Mouse (Mus musculus): Measurements from ENCODE around the gene Hist1h4a.
"Not testable (repeated sequence)": the region's sequence is repeated elsewhere in the genome, so short reads cannot be mapped to it uniquely, and the experiment has no call there.

Hist1h4a gene

DNA sequence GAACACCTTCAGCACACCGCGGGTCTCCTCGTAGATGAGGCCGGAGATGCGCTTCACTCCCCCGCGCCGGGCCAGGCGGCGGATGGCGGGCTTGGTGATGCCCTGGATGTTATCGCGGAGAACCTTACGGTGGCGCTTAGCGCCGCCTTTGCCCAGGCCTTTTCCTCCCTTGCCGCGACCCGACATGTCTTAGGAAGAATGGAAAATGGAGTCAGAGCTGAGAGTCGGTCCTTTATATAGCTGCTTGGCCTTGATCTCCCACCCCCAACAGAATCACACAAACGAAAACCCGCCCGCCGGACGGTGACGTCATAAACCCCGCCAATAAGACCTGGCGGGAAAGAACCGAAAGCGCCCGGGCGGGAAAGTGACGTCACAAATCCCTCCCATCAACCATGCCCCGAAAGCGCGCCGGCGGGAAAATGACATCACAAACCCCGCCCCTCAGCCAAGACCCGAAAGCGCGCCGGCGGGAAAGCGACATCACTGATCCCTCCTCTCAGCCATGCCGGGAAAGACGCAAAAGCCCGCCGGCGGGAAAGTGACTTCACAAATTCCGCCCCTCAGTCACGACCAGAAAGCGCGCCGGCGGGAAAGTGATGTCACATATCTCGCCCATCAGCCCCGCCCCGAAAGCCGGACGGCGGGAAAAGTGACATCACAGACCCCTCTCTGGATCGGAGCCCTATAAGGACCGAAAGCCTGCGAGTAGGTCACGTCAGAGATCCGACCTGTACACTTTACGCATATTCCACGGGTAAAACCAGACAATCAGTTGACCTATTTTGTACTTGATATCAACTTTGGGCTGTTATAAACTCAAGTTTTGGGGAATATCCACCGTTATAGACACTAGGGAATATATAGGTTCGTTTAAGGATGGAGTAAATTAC lies at the start of gene Hist1h4a:
Gene Hist1h4a (minus strand): TSS at position 259 of the 893 bp plus-strand sequence.
- peak; percentile 99 for DNase-seq (ENCODE audit: low spot score in 2 of 2)

DNA sequence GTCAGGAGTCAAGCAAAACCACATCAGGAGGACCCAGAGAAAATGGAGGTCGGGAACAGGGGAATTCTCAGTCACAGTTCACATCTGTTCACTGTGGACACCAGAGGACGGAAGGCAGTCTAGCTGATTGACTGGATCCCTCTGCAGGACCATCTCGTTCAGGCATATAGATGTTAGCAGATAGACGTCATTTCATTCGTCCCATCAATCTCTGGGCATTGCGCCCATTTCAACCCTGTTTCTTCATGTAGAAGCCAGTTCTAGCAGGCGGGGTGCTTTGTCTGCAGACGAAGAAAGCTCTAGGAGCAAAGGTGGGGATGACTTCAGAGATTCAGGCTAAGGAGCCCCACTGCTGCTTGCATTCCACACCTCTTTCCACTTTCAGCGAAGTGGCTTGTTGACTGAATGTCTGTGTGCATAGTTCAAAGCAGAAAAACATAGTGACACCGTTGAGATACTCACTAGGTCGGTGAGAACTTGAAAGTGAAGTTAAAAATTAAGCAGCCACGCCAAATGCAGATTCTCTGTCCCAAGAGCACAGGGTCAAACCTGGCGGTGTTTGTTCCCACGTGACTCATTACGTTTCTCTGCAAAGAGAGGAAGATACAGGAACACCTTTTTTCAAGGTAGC lies 45.5 kb upstream of the Hist1h4a start, which contains the start of gene Slc17a2:
Gene Slc17a2 (plus strand): TSS at position 572 of the 631 bp plus-strand sequence.
- no peak for DNase-seq (ENCODE audit: low spot score in 2 of 2)

DNA sequence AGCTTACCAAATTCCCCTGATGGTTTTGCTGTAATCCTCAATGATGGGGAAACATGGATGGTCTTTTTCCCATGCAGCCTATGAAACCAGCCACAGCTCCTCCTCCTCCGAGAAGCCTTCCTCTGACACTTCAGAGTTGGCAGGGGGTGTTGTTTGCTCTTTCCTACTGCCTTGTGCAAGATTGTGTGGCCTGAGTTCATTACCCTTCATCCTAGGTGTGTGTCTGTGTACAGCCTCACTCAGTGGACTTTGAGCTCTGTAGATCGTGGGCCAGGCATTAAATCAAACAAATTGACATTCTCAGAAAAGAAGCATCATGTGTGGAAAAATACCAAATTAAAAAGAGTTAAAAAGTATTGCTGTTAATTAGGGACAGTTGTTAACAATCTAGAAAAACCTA lies 43.5 kb upstream of the Hist1h4a start:
- DNase-seq (ENCODE audit: low spot score in 2 of 2), result no peak

DNA sequence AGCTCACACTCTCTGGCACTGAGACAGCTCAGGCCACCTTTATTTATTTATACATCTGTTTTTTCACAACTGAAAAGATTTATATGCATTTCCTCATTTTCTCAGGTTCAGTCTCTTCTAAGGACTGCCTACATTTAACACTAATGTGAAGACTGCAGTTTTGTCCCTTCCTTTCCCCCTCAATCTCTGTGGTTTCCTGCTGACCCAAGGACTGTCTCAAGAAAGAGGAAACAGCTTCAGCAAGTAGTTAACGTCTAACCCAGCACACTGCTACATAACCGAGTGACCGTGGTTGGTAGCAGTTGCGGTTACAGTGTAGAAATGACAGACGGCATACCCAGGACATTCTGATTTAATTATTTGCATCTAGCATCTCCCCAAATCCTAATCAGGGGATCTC lies 38.4 kb upstream of the Hist1h4a start:
- DNase-seq (ENCODE audit: low spot score in 2 of 2), result no peak

DNA sequence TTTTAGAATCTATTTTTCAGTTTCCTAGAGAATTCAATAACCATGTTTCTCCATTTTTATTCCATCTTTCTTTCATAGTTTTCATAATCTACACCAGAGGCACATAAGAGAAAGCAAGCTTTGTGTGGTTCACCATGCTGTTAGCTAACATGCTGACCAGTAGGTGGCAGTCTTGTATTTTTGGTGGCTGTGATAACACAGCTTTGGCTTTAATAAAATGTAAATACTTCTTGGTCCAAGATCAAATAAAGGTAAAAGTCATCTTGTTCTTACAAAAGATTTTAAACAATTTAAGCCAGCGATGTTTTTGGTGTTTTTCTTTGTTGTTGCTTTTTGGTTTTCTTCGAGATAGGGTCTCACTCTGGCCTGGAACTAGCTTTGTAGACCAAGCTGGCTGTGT lies 31.5 kb upstream of the Hist1h4a start:
- peak in 1 of 2 experiments; percentile 63 for DNase-seq (ENCODE audit: low spot score in 2 of 2)

DNA sequence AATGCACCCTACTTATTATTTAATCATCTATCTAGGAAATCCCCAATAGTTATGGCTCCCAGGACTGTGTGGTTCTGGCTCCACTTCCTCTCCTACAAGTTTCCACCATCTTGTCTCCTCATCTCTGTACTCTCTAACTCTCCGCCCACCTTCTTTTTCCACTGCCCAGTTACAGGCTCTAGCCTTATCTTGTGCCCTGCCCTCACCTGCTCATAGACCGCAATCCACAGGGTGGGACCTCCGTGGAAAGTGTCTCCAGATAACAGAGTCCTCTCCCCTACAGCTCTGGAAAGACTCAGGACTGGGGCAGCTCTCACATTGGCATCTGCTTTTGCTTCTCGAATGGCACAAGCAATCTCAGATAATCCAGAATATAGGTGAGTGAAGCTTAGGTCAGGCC lies 18.0 kb upstream of the Hist1h4a start:
- no peak for DNase-seq (ENCODE audit: low spot score in 2 of 2)

DNA sequence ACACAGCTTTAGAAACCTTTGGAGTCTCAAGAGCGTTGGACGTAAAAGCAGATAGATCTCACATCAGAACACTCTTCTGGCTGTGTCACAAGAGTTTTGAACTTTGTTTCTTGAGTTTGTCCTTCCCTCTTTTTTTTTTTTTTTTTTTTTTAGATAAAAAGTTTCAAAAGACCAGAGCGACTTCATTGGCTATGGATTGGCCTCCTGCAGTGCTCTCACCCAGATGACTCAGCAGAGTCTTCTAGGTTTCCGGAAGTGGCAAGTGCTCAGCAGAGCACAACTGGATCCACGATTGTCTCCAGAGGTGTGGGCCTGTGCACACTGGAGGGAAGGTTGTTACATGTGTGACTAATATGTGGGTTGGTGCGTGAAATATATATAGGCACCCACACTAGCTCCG lies 17.3 kb upstream of the Hist1h4a start:
- DNase-seq (ENCODE audit: low spot score in 2 of 2), result no peak

DNA sequence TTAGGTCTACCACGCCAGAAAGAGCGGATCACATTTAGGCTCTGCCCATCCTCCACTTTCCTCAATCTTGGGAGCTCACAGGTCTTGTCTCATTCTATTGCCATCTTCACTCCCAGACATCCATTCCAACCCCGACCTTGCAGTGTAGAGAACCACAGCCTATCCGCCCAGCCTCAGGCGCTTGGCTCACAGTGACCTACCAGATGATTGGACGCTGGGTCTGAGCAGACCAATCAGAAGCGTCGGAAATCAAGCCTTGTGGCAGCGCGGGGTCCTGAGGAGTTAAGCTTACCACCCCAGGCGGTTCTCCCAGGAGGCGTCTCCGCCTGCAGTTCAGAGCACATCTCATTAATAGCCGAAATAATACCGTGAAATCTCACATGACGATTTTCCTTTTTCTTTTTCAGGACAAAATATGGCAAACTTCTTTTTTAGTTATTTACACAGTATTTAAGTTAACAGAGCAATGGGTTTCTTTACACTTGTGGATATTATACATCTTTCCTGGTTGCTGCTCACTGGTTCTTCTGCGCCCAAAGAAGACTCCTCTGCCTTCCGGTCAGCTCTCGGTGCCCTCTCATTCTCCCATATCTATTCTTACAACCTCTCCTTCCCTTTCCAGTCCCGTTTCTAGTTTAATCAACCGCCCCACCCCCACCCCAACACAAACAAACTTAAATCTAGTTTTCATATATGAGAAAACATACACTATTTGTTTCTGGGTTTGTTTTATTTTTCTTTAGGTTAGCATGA lies 11.7 kb upstream of the Hist1h4a start:
- no peak for DNase-seq (ENCODE audit: low spot score in 2 of 2)

DNA sequence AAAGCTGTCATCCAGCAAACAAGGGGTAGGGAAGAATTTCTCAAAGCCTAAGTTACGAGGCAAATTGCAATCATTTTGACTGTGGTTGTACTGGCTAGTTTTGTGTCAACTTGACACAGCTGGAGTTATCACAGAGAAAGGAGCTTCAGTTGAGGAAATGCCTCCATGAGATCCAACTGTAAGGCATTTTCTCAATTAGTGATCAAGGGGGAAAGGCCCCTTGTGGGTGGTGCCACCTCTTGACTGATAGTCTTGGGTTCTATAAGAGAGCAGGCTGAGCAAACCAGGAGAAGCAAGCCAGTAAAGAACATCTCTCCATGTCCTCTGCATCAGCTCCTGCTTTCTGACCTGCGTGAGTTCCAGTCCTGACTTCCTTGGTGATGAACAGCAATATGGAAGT lies 8.6 kb upstream of the Hist1h4a start, which contains the start of gene Trim38:
Gene Trim38 (plus strand): TSS at position 301 of the 400 bp plus-strand sequence.
- not testable (repeated sequence) for DNase-seq (ENCODE audit: low spot score in 2 of 2)

DNA sequence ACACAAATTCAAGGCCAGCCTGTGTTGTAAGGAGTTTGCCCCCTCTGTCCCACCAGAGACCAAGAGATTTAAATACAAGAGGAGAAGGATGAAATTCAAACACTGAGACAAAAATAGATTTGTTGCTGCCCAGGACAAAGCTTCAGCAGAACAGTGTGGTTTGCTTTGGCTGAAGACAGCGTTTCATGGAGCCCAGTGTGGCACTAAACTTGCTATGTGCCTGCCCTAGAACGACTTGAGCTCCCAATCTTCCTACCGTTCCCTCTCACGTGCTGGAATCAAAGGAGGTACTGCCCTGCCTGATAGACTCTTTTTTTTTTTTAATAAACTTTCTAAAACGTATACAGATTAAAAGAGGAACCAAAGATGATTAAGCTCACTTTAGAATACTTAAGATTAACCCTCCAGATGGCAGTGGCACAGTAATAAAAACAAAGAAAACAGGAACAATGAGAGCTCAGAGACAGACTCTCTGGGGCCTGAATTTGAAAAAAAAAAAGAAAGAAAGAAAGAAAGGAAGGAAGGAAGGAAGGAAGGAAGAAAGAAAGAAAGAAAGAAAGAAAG lies 7.9 kb upstream of the Hist1h4a start:
- DNase-seq (ENCODE audit: low spot score in 2 of 2), result no peak

DNA sequence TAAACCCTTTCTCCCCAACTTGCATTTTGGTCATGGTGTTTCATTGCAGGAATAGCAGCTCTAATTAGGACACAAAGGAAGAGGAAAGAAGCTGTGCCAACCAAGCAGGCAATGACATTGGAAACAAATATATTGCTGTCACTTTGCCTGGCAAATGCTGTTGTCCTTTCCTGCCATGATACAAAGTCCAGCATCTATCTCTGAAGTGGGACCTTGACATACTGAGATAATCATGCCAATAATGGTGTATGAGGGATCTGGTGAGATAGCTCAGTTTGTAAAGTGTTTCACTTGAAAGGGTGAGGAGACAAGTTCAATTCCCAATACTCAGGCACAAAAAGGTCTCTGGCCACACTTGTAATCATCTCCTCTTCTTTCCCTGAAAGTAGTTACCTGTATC lies 5.7 kb upstream of the Hist1h4a start:
- no peak for DNase-seq (ENCODE audit: low spot score in 2 of 2)

DNA sequence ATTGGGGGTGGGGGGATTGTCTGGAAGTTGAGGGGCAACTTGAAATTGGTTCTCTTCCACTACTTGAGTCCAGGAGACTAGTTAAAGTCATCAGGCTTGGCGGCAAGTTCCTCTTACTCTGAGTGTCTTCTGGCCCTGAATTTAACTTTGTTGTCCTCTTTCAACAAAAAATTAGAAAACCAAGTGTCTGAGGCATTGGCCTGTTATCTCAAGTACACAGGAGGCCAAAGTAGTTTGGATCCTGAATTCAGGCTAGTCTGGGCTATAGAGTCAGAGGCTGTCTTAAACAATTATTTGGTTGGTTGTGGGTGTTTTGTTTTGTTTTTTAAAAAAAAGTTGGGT lies 4.1 kb upstream of the Hist1h4a start:
- DNase-seq (ENCODE audit: low spot score in 2 of 2), result no peak

DNA sequence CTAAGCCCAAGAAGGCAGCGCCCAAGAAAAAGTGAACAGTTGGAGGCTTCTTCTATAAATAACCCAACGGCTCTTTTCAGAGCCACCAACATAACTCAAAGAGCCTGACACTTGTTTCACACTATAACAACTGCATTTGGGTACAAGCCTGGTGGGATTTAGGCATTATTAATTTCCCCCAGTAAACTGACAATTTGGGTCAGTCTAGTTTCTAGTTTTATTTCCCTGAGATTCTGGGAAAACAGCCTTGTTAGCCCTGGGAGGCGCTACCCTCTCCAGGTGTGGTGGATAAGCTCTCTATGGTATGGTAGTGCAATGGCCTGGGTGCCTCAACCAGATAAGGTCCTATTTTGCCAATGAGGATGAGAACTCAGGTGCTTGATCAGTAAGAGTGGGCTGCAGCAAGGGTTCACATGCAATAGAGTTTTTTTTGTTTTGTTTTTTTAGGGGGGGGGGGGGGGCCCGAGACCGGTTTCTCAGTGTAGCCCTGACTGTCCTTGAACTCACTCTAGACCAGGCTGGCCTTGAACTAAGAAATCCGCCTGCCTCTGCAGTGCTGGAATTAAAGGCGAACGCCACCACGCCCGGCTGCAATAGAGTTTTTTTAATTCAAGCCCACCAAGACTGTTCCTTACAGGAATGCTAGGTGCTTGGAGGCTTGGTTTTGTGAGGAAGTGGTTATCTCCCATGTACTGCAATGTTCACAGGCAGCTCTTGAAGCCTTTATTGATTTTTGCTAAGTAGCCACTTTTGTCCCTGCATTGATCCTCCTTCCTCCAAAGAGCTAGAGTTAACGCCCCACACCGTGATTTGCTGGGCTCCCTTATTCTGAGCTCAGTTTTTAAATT lies 3.5 kb upstream of the Hist1h4a start:
- DNase-seq (ENCODE audit: low spot score in 2 of 2), result no peak

DNA sequence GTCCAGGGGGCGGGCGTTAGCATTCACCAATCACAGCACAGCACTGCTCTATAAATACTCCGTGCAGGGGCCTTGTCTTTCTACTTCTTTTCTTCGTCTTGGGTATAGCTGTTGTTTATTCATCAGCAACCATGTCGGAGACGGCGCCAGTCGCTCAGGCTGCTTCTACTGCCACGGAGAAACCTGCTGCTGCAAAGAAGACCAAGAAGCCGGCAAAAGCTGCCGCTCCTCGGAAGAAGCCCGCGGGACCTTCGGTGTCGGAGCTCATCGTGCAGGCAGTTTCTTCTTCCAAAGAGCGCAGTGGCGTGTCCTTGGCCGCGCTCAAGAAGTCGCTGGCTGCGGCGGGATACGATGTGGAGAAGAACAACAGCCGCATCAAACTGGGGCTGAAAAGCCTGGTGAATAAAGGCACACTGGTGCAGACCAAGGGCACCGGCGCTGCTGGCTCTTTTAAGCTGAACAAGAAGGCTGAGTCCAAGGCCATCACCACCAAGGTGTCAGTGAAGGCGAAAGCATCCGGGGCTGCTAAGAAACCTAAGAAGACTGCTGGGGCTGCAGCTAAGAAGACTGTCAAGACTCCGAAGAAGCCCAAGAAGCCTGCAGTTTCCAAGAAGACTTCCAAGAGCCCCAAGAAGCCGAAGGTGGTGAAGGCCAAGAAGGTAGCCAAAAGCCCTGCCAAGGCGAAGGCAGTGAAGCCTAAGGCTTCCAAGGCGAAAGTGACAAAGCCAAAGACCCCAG lies 2.7 kb upstream of the Hist1h4a start, which contains the start of gene Hist1h1a:
Gene Hist1h1a (plus strand): TSS at position 81 of the 738 bp plus-strand sequence.
- peak; percentile 89 to 92 for DNase-seq (ENCODE audit: low spot score in 2 of 2)

DNA sequence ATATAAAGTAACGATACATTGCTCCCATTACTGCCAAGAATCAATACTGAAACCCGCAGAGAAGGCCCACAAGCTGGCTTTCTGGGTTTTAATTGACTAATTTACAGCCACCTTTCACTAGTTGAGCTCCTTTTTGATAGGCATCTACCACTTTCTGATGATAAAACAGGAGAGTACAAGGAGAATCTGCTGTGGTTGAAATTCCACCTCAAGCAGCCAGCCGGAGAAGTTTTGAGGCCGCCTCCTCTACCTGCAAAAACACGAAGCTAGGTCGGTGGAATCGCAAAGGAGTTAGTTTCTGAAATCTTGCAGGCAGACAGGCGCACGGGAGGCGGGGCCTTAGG lies 2.2 kb upstream of the Hist1h4a start:
- DNase-seq (ENCODE audit: low spot score in 2 of 2), result no peak

DNA sequence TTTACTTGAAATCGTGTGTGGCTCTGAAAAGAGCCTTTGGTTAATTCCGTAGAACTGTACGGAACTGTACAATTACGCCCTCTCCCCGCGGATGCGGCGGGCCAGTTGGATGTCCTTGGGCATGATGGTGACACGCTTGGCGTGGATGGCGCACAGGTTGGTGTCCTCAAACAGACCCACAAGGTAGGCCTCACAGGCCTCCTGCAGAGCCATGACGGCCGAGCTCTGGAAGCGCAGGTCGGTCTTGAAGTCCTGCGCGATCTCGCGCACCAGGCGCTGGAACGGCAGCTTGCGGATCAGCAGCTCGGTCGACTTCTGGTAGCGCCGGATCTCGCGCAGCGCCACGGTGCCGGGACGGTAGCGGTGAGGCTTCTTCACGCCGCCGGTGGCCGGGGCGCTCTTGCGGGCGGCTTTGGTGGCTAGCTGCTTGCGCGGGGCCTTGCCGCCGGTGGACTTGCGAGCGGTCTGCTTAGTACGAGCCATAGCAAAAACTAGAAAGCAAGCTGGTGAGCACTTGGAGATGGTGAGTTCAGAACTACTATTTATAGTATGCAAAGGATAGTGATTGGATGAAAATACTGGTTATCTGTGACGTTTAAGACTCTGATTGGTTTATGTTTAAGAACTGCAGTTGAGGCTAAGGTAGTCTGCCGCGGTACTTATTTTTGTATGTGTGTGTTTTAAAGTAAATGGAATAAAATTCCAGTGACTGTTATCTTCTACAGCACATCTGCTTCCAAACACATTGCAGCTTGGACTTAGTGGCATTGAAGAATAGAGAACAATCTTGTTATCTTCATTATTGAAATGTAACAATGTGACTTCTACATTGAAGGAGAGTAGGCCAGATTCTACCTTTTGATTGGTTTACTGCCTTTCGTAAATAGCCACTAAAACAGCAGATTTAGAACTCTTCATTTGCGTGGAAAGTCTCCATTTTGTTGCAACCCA lies 1.1 kb upstream of the Hist1h4a start, which contains the start of gene Hist1h3a:
Gene Hist1h3a (minus strand): TSS at position 516 of the 951 bp plus-strand sequence.
- DNase-seq (ENCODE audit: low spot score in 2 of 2), result peak; percentile 69 to 75

DNA sequence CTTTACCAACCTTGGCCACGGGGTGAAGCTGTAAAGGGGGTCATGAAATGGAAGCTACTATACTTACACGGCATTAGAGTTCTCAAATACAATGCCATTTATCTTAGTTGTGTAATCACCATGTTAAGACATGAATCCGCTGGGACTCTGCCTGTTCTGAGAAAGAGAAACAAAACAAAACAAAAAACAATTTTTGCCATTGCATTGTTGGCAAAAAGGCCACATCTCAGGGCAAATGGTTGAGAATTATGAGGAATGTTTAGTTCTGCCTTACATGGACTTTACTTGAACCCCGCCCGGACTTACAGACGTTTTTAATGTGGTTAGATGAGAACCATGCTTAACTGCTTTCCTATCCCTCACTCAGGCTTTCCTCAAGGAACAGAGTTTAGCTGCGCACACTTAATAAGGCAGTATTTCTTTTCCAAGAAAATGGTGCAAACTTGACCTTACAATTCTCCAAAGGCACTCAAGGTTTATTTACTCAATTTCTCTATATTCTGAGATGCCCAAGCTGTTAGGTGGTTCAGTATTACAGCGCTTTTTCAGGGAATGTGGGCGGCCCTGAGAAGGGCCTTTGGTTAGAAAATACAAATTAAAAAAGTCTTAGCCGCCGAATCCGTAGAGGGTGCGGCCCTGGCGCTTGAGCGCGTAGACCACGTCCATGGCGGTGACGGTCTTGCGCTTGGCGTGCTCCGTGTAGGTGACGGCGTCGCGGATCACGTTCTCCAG lies 624 bp downstream of the Hist1h4a start:
- DNase-seq (ENCODE audit: low spot score in 2 of 2), result no peak

DNA sequence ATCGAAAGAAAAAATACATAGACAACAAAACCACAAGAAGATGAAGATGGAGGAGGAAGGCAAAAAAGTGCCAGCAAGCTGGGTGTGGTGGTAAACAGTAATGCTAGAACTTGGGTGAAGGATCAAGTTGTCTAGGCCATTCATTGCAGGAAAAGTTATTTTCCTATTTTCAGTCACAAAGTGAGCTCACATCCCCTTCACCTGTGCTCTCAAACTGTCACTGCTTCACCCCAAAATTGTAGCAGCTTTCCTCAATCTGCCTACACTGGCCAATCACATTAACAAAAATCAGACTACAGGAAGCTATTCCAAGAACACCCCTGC lies 1.2 kb downstream of the Hist1h4a start:
- peak in 1 of 2 experiments; percentile 54 for DNase-seq (ENCODE audit: low spot score in 2 of 2)
